Mouse (Mus musculus) testis, adult 2 months (tissue): ENCODE results near the gene Tigd2.

ENCODE experiments used
- CTCF ChIP-seq: fragments of 200-500 bp; IDR thresholded peaks from 2 replicates; pipeline ENCODE4 v1.5.1; 2012; ENCODE audit warnings: low read depth, mild to moderate bottlenecking, inconsistent platforms, low read length, moderate library complexity; ENCODE audit not compliant: control insufficient read depth, insufficient read depth, insufficient replicate concordance
- POLR2A ChIP-seq: fragments of 200-500 bp; IDR thresholded peaks from 2 replicates; pipeline ENCODE4 v1.6.1; 2012; ENCODE audit warnings: low read depth, mild to moderate bottlenecking, inconsistent platforms, low read length, moderate library complexity; ENCODE audit not compliant: control insufficient read depth

DNA sequence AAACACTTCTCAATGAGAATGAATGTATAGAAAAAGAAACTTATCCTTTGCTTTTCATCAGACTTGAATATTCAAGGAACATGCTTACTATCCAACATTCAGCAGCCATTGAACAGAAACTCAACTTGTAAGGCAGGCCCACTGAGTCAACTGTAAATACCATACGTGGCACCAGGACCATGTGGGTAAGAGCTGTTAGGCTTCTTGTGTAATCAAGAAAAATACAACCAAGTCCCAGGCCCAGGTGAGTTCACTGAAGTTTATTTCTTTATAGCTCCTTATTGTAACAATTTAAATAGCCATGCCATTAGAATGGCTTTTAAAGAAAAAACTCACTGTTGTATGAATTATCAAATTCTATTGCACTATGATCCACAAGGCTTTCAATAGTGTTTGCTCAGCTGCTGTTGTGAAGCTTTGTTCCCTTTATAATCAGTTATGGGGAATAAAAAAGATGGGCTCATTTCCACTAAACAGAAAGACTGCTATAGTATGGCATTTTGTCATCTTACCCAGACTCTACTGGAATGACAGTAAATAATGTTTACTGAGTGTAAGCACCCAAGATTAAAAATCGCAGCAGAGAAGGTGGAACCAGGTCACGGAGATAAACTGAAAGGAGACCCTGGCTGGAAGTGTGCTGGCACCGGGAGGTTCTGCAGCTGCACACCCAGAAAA lies 46.7 kb upstream of the Tigd2 start:
- no peak for TF ChIP-seq POLR2A
- no peak for TF ChIP-seq CTCF
